Mouse (Mus musculus): ENCODE results near the gene Hoxd11.

DNA sequence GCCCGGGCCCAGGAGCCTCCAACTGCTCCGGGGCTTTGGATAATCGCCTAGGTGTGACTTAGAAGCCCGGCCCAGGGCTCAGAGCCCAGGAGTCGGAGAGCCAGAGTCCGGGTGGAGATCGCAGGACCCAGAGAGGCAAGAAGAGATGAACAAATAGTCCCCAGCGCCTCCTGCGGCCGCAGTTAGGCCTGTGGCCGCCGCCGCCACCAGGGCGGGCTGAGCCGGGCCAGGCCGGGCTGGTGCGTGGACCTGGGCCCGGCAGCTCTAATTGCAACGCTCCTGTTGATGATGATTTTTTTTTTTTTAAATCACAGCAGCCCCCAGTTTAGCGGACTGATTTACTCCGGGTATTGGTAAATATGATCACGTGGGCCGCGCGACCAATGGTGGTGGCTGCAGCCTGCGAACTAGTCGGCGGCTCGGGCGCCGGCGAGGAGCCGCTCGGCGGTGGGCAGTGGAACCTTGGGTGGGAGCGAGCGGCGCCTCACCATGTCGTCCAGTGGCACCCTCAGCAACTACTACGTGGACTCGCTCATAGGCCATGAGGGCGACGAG is 18.3 kb downstream of the Hoxd11 start, which contains the start of gene Hoxd9:
- TF ChIP-seq POLR2A (IDR thresholded peaks at IDR 0.05; ENCODE audit: insufficient read depth, low read length) (no peak), CTCF (IDR thresholded peaks at IDR 0.05; ENCODE audit: low read depth, low read length) (no peak)
